Mouse (Mus musculus) cerebellum, adult 8-10 months (tissue): ENCODE measurements at regions not wholly inside any gene's neighbourhood (a gene's known extent, or its start where the extent isn't known, plus 50 kb on each side); places are given as distances from the start of the nearest gene placed in this dataset.
"Not testable (repeated sequence)": the region's sequence is repeated elsewhere in the genome, so short reads cannot be mapped to it uniquely, and the experiment has no call there.

Experiments used
- DNase-seq: peaks from one replicate; pipeline ENCODE4 v3.0.0; 2022

DNA sequence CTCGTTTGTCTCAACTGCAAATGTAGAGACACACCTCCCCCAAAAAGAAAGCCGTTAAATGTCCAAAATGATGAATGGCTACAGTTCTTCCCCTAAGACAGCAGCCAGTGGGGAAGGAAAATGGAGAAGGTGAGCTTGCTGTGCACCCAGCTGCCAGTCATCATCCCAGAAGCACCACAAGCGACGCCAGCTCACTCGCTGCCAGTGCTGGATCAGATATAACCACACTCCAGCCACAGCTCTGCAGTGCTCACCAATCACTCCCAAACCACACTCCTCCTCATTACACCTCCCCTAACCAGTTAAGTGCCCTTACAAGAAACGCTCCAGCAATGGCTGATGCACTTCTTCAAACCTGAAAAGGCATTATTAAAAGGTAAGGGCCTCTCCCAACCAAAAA is 114.4 kb downstream of the Sox4 start:
- no peak for DNase-seq

DNA sequence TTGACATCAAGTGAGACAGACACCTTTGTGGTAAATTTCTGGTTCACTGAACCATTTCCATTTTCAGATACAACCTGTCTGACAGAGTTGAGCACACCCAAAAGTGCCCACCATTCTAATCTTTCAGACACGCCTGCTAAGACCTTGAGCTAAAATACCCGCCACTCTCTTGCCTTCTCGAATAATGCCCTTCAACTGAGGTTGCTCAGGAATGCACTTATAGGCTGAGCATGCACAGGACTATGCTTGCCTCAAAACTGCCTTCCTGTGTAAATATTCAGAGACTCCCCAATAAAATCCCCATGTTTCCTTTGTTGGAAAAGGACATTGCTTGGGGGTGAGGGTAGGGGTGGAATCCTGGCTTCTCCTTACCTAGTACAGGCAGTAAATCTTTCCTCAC is 115.3 kb downstream of the Sox4 start:
- DNase-seq: no peak

DNA sequence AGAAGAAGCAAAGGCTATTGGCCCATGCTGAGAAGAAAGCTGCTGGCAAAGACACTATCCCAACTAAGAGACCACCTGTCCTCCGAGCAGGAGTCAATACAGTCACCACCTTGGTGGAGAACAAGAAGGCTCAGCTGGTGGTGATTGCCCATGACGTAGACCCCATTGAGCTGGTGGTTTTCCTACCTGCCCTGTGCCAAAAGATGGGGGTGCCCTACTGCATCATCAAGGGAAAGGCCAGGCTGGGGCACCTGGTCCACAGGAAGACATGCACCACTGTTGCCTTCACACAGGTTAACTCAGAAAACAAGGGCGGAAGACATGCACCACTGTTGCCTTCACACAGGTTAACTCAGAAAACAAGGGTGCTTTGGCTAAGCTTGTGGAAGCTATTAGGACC is 116.3 kb downstream of the Sox4 start:
- not testable (repeated sequence) for DNase-seq

DNA sequence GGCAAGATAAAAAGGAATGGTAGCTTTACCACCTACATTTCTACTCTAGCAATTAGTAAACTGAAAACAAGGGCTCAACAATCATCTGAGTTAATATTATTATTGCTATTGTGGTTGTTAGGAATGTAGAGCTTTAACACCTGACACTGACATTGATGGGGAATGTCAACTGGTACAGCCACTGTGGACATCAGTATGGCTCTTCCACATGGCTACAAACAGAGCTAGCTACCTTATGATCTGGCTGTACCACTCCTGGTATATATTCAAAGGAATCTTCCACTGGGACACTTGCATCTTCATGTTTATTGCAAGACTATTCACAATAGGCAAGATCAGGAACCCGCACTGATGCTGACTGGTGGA is 119.8 kb downstream of the Sox4 start:
- no peak for DNase-seq

DNA sequence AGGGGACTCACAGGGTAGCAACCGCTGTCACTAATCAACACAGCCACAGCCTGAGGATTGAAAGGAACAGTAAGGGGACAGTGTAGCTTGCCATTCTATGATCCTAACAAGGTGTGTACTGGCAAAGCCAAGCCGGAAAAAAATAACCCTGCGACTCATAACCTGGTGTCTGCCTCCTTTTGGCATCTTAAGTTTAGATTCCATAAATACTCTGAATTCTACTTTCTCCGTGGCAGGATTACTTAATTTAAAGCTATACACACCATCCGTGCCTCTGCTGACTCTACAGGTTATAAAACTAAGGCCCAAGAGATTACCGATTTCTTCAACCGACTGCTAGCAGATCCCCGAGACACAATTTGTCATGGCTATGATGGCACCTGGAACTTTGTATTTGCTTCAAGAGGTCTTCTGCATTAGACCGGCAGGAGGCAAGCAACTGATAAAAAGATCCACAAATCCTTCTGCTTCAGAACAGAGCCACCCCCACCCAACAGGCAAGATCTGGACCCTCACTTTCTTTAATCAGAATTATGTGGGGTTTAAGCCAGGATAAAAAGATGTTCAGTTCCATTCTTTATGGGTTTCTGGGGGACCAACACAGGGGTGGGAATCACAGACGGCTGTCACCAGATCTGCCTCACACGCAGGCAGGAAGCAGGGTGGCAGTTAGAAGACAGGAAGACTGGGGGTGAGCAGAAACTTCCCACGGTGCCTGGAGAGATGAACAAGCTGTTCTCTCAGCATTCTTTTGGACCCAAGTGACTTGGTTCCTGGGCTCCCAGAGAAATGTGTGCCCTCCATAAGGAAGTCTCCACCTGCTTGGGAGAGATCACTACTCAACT is 120.4 kb downstream of the Sox4 start:
- no peak for DNase-seq

DNA sequence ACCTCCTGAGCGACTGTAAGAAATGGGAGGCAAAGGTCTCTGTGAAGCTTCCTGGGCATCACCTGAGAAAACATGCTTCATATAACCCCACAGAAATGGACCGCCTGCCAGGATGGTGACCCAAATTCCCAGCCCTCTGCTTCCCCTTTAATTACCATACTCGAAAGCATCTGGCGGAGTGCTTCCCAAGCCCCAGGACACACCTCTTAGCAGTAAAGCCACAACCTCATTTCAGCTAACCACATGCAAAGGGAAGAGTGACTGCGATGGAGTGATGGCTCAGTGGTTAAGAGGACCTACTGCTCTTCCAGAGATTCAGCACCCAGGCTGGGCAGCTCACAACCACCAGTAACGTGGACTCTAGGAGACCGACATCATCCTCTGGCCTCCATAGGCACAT is 127.2 kb downstream of the Sox4 start:
- DNase-seq: no peak

DNA sequence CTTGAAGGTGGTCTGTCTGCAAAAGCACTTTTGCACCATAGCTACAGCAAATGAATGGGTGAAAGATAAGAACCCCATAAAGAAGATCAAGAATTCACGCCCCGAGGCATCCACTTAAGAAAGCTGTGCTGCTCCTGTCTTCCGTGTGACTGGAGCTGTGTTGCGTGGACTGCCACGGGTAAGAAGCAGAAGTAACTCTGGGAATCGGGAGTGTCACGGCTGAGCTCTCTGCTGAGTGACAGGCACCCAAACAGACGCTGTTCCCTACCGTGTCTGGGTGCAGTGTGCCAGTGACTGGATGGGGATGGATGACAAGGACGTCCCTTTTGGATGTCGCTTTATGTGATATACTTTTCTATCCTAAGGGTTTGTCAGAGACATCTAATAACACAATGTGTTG is 129.5 kb downstream of the Sox4 start:
- no peak for DNase-seq

DNA sequence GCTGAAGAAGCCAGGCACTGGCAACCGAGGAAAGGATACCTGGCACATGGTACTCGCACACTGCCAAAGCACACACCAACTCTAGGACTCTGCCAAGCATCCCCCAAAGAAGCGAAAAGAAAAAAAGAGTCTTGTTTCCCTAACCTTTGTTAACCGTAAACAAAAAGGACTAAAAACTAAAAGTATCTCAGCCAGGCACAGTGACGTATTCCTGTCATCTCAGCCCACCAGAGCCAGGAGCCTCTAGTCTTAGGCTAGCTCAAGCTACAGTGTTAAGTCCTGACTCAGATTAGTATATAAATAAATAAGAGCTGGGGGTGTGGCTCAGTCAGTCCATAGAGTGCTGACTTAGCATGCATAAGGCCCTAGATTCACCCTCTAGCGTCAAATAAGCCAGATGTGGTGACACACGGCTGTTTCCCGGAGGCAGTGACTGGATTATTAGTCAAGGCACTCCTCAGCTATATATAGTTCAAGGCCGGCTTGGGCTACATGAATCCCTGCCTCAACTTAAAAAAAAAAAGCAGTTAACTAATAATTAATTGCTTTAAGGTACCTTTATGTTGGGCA is 130.1 kb downstream of the Sox4 start:
- no peak for DNase-seq

DNA sequence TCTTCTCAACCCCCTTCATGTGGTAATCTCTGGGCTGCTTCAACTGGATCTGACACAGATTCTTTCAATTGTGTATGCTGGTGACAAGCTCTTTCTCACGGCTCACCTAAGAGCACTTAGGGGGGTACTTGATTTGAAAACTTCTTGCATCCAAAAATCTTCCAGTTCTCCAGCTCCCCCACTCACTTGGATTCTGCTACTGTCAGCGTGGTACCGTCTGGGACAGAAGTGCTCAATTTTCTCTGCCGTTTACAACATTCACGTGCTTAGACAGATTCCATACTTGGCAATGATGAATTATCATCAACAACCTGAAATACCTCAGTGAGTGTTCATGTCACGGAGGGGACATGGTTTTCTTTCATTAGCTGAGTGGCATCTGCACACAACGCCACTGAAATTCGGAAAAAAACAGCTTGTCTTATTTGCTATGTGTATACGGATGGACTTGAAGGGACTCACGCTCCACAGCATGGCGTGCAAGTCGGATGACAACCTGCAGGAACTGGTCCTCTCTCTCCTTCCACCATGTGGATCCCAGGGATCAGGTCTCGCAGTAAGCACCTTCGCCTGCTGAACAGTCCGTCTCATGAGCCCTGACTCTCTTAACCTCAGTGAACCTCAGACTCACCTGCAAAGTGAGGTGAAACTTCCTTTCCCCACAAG is 132.5 kb downstream of the Sox4 start:
- DNase-seq: no peak

DNA sequence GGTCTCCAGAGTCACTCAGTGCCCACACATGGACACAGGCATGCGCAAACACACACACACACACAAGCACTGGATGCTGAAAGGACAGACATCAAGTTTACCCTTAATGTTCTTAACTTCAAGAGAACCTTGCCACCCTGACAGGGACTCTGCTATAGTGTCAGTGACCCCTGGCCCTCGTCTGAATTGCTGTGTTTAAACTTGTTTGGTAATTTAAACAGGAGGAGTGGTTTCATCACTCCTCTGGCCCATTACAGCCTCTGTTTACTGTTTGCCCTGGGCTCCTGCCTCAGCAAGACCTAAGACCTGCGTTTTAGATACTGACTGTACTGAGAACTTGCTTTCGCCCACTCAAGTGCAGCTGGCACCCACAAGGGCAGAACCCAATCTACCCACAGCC is 139.4 kb downstream of the Sox4 start:
- DNase-seq: no peak

DNA sequence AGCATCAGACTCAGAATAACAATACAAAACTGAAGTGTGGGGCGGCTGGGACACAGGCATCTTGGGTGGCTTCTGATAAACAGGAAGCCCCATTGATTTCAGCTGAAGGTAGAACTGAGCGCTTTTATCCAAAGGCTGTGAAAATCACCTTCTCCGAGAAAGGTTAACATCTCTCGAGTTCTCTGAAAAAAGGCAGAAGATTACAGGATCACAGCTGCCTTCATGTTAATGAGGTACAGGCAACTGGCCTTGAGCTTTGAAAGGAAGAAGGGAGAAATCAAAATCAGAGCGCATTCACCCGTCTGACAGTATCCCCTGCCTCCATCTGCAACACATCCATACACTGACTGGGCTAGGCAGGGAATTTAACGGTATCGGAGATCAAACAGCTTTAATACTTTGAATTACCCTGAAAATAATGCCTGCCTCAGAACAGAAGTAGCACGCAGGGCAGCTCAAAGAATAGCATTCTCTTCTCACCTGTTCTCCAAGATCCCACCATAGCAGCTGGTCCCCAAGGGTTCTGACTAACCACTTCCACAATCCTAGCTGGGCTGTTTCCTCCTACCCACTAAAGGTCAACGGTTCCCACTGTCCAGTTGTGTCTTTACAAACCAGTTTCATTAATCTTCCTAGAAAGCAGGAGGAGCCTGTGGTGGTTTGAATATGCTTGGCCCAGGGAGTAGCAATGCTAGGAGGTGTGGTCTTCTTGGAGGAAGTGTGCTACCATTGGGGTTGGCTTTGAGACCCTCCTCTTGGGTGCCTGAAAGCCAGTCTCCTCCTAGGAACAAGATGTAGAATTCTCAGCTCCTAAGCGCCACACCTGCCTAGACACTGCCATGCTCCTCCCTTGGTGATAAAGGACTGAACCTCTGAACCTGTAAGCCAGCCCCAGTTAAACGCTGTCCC is 141.6 kb downstream of the Sox4 start:
- DNase-seq: no peak

DNA sequence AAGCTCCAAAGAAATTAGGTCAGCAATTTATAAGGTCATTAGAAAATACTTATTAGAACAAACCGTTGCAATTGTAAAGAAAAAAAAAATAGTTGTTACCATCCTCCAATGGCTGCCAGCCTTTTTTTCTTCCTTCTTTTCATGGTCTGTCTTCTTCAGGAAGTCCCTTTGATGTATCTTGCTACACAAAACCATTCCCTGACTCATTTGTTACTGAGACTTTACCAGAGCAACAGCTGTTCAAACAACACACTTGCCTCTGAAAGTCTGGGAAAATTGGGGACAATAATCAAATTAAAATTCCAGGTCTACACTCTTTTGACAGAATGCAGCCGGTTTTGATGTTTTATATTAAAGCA is 142.5 kb downstream of the Sox4 start:
- DNase-seq: no peak

DNA sequence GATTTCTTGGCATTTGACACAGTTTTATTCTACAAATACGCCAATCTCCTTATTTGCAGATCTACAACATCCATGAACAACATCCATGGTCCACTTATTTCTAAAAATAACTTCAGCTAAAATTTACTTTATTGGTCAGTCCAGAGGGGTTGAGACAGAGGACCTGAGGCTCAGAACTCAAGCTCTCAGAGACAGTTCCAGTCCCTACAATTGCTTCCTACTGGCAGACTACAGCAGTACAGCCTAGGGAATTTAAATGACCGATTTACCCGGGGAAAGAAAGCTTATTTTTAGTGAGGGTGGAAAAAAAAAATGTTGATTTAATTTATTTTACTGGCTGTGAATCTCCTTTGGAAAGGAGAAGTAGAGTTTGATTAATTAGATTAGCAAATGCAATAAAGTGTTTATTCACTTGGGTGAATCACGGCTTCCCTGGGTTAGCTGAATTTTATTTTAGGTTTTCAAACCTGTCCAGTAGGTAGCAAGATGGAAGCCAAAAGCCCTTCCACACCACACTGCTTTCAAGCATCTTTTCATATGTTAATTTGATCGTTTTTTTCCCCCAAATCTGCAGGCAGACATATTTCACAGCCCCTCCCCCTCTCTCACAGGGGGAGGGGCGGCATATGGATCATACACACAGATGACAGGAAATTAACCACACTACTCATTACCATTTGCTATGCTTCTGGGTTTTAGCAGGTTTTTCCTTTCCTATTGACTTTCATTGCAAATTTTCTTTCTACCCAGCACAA is 143.0 kb downstream of the Sox4 start:
- no peak for DNase-seq

DNA sequence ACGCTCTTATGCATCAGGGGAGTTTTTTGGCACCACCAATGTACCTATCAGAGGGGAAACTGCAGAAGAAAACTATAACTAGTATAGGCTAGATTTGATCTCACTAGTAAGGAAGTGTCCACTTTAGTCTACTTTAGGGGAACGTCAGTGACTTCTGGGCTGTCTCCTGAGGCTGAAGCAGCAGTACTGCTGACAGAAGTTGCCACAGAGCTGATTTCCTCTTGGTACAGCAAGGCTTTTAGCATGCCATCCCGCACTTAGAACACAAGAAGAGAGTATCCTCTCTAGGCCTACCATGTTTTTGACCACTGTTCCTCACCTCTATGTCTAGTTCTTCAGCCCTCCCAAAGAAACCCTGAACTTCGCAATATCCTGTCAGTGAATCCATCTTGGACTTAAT is 148.2 kb downstream of the Sox4 start:
- DNase-seq: no peak

DNA sequence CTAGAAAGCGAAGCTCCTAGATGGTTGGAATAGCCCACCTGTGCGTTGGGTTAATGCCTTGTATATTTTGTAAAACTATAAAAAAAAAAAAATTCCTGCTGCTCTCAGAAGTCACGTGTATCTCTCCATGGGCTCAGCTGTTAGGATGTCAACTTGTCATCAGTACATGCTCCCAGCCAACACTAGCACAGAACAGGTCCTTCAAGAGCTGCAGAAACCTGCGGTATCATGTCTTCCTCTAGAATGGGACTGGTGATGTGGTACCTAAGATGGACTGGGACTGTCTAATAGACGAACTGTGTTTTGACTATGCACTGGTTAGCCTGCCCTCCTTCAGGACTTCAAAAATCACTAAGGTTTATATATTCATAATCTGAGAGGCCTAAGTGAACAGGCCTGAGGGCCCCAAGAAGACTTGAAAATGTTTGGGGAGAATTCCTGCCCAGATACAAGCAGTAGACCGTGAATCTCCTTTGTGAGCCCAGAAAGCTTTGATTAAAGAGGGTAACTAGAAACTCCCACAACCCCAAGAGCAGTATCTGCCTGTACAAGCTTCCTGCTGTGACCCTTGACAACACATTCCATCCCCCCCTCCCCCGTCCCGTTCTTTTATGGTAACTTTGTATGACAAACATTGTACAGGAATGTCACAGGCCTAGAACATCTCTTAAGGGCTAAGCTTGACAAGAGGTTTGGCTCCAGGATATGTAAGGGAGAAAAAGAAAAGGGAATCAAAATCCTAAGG is 152.1 kb downstream of the Sox4 start:
- DNase-seq: no peak

DNA sequence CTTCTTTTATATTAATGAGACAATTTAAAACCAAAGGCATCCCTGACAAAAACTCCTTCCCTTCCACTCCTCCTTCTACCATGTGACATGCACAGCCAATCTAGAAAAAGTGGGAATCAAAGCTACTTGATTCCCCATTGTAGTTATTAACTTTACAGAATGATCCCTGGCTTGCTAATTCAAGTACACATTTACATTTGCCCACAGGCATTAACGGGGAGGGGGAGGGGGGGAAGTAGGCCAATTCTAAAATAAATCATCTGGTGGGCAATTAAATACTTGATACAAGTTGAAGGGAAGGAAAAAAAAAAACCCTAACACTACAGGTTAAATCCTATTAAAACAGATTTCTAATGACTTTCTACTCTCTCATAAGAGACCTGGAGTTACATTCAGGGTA is 152.8 kb downstream of the Sox4 start:
- DNase-seq: no peak

DNA sequence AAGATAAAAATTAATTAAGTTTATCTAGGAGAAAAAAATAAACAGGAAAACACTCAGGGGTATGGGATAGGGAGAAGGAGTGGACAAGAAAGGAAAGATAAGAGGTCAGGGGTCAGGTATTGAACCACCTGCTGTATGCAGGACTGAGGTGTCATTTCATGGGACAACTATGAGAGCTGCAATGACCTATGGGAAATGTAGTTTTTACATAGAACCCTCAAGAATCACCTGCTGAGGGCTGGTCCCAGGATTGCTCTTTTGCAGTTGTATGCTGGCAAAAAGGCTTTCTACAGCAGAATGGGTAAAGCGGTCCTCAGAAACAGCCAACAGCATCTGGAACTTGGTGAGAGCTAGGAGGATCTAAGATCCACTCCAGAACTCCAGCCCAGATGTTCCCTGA is 154.0 kb downstream of the Sox4 start:
- no peak for DNase-seq

DNA sequence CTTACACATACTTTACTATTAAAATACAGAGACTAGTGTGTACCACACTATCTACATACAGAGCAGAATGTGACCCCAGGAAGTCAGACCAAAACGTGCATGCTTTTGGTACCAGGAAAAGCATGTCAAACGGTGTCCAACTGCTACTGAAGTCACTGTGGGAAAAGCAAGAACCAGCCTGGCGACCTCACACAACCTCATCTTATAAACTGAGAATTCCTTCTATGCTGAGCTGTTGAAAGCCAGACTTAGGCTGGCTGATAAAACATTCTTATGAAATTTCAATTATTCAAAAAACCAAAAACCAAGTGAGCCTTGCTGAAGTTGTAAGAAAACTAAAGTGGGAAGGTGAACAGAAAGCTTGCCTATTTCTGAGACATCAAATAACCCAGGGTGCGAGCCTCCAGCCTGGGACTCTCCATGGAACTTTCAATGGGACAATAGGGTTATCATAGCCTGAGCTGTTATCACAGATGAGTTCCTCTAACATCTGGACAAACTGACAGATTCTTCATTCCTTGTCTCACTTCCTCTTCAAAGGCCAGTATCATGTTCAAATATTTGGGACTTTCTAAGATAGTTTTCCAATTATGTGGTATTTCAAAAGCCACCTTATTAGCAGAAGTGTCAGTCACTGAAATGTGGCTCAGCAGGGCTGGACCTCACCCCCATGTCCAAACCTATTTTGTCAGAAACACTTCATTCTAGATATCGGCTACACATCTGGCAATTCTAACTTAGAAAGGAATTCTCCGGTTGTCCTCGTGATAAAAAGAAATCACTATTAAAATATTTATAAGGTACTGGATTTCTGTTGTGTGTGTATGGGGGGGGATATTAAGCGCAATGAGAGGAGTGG is 155.7 kb downstream of the Sox4 start:
- no peak for DNase-seq

DNA sequence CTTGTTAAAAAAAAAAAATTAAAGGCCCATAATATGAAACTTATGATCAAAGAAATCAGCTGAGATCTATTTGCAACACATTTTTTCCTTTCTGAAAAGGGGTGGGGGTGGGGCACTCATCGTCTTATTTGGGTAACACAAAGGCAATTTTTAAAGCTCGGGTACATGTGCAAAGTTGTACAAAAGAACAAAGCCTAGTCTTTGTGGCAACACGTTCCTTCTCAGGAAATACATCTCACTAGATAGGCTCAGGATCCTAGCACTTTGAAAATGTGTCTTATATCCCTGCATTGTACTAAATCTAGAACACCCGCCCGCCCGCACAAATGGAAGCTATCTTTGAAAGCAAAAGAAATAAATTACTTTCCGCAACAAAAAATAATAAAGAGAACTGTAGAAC is 158.2 kb downstream of the Sox4 start:
- DNase-seq: no peak

DNA sequence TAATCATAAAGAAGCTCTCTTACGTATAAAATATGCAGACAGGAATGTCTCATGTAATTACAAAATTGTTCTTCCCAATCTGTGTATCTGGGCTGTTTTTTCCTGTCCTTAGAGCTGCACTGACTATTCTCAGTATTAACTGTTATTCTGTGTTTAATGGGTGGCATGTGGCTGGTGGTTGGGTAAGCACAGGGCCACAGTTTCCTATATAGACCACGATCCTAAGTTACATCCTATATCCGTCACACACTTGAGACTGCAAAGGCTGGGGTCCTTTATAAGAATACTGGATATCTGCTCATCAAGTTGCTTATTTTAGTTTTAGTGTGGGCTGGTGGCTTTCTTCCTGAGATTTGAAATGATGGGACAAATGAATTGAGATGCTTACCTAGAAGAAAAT is 159.0 kb downstream of the Sox4 start:
- DNase-seq: no peak
